Mouse (Mus musculus): ENCODE measurements around the gene Pou4f1.
"Not testable (repeated sequence)": the region's sequence is repeated elsewhere in the genome, so short reads cannot be mapped to it uniquely, and the experiment has no call there.

Pou4f1 gene

DNA sequence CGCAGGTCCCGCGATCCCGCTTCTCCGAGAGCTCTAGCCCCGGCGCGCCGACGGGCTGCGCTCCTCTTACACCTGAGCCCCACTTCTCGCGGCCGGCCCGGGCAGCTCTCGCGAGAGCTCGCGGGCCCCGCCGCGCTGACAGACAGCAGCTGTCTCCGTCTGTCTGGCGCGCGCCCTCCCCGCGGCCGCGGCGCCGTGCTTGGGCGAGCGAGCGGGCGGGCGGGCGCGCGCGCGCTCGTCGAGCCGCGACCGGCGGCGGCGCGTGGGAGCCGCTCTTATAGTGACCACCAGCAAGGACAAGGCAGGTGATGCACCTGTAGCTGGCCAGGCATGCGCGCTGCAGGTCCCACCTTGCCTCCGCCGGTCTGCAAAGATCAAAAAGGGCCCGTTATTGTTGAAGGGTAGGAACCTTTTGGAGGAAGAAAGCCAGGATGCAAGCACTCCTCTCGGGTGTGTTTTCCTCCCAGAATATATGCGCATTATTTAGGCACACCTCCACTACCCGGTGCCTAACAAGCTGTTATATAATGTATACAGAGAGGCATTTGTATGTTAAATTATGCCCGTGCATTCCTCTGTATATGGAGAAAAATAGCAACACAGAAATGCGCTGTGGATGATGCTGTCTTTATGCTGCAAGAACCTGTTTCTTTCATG lies at the start of gene Pou4f1:
Pou4f1 (minus strand) TSS at position 34 of the 657 bp plus-strand sequence.
- peak; percentile 70 for DNase-seq

DNA sequence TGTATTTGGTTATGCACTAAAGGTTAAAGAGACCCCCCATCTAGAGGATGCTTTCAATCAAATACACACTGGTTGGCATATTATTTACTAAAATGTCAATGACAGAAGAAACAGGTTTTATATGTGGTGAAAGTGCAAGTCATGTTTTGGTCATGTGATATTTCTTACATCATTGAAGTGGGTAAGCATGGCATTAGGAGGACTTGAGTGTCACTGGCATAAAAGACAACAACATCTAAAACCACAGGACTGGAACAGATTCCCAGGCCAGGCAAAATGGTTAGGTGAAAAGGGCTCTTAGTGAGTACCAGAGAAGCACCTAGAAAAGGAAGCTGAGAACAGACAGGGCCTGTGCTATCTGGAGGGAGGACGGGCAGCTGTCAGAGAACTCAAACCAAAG lies 43.9 kb upstream of the Pou4f1 start:
- DNase-seq, result no peak

DNA sequence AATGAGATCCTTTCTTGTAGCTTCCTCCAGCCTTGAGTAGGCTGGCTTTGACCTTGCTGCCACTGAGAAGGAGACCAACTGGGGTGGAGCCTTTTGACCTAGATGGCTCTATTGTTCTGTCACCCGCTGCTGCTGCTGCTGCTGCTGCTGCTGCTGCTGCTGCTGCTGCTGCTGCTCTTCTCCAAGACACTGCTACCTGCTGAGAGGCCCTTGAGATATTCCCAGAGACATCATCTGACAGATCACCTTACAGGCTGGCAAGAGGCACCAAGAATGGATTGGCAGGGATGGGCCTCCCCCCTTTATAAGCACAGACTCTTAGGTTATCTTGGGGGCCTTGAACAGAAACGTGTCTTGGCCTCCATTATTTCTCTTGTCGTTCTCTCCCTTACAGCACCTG lies 35.0 kb upstream of the Pou4f1 start:
- DNase-seq, result not testable (repeated sequence)

DNA sequence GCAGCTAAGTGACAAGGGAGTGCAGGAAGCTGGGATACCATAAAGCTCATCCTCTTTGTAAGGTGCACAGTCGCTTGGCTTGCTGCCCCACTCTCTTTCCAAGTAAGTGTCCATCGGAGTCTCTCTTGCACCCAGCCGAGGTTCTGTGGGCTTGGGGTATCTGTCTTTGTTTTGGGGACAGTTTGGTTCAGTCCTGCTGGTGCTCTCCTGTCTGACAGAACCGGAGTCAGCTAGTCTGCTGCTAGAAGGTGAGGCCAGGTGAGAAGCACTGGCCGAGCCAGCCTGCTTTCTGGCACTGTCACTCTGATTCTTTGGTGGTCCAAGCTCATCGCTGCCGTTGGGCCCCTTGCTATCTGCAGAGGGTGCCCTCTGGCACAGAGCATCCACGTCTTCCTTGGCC lies 12.0 kb upstream of the Pou4f1 start:
- no peak for DNase-seq

DNA sequence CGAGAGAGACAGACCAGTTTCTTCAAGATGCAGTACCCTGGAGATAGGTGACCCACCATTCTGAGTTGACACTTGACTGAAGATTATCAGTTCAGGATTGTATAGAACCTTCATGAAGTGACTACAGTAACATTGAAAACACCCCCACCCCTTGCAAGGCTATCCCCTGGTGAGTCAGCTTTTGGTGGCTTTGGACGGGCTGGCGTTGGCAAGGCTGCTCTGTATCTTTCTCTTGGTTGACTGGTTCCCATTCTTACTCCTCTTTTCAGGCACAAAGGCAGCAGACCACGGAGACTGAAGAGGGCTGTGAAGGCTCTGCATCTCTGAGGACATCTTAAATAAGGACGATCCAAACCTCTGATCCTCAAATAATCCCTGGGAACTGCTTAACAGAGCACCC lies 10.8 kb upstream of the Pou4f1 start:
- DNase-seq, result no peak

DNA sequence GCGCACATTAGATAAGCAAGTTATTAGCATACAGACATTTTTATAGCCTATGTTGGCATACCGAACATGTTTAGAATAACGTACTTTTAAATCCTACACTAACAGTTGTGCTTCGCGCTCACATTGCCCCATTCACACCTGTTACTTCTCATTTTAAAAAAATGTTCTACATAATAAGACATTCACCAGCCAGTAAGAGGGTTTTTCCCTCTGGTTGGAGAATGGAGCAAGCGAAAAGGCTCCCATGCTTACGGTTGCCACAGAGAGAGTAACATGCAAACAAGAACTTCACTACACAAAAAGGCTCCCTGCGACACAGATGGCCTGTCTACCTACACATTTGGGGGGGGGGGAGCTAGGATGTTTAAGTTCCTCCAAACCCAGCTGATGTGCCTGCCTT lies 9.8 kb upstream of the Pou4f1 start:
- no peak for DNase-seq

DNA sequence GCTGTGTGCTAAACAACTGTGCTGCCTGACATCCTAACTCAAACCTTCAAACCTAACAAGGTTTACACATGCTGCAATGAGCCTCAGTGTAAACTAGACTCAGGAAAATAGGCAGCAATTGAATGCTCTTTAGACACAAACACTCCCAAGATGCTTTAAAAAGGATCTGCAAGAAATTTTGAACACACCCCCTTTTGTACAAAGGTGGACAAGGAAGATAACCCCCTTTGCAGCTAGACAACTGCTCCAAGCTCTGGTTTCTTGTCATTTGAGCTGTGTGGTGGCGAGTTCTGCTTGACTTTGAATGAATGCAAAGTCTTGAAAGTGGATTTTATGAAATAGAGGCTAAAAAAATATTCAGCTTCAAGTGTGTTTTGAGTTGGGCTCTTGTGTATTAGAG lies 7.6 kb upstream of the Pou4f1 start:
- no peak for DNase-seq

DNA sequence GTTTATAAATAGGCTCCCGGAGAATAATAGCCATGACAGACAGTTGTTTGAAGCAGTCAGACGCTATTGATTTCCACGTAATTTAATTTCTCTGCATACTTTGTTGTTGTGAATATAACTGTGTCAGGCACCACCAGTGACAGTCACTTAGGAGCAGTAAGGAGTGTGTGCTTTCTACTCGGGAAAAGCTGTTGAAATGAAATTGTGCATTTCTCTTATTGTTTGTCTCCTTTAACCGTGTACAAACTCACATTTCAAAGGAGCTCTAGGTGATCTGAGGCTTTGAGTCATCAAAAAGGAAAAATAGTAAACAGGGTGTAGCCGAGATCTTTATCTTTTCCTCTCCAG lies 798 bp upstream of the Pou4f1 start:
- no peak for DNase-seq

DNA sequence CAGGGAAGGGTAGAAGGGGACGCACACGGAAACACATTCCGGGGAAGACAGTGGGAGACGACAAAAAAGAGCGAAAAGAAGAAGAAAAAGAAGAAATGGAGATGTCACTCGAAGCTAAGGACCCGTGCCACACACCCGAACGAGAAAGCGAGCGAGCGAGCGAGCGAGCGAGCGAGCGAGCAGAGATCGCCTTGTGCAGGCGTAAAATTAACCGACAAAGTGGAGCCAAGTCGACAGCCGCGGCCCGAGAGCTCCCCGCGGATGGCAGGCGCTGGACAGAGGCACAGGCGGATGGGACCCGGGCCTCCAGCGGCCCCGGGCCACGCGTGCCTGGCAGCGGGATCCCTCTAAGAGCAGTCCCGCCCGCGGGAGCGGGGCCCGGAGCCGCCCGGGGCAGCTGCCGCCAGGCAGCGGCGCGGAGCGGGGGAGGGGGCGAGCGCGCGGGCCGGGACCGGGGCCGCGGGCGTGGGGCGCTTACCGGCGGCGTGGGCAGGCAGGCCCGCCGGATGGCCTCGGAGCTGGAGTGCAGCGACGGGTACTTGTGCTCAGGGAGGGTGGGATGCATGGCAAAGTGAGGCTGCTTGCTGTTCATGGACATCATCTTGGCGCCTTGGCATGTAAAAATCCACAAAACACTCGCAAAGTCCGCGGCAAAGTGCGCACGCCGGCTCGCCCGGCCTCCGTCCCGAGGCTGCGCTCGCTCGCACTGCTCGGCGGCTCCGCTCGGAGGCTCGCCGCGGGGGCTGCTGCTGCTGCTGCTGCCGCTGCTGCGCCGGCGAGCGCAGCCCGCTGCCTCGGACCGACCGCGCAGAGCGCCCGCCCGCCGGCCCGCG lies 450 bp downstream of the Pou4f1 start:
- no peak for DNase-seq

DNA sequence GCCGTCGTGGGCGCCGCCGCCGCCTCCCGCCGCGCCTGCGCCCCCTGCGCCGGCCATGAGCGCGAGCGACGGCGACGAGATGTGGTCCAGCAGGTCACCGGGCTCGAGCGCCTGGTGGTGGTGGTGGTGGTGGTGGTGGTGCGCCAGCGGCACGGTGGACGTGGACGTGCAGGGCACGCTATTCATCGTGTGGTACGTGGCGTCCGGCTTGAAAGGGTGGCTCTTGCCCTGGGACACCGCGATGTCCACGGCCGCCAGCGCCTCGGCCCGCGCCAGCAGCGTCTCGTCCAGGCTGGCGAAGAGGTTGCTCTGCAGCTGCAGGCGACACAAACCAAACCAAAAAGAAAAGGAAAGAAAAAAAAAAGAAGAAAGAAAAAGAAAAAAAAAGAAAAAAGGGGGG lies 1.2 kb downstream of the Pou4f1 start:
- DNase-seq, result no peak

DNA sequence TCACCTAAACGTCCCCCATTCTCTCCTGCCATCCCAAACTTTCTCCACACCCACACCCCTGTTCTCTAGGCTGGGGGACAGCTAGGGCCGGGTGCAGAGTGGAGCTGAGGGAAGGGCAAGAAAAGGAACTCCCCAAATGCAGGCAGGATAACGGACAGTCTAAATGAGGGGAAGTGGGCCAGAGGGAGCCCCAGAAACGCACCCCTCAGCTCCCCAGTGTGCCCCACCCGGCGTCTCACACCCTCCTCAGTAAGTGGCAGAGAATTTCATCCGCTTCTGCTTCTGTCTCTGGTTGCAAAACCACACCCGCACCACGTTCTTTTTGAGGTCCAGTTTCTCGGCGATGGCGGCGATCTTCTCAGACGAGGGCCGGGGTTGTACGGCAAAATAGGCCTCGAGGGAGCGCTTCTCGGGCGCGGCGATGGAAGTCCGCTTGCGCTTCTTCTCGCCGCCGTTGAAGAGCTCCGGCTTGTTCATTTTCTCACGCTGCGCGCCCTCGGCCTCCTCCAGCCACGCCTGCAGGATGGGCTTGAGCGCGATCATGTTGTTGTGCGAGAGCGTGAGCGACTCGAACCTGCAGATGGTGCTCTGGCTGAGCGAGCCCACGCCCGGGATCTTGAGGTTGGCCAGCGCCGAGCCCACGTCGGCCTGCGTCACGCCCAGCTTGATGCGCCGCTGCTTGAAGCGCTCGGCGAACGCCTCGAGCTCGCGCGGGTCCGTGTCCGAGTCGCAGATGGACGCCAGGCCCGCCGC lies 2.1 kb downstream of the Pou4f1 start:
- DNase-seq, result no peak

DNA sequence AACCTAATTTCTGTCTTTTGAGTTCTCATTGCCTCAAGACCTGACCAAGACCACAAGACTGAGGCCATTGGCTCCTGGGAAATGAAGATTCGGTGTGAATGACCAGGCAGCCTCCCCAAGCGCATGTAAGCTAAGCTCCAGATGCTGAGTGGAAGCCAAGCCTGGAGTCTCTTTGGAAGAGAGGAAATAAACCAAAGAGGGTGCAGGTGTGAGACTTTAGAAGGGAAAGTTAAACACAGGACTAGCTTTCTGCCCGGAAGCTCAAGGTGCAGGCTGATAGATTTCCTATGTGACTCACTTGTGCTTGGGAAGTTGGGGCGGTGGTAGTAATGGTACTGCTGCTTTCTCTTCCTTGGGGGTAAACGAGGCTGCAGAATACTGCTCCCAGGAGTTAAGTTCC lies 3.0 kb downstream of the Pou4f1 start:
- DNase-seq, result no peak

DNA sequence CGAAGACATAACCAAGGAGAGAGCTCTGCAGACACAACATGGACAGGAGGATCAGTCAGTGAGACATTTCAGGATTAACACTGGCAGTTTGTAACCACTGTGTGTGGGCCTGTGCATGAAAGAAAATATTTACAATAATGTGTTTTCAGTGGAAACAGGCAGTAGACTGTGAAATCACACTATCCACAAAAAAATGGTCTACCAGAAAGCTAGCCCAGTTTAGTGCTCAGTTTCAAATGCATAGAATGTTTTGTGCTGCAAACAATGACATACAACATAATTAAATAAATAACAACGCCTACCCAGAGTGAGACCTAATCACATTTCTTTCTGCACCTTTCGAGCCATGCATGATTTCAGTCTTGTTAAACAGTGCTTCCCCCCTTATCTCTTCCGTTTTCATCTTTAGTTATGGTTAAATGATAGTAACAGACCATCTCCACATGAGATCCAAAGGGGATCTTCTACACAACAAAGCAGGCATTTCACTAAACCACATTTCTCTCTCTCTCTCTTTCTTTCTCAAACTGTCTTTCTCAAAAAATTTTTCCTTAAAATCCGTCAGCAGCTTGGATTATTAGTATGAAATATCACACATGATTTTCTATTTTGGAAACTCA lies 4.1 kb downstream of the Pou4f1 start:
- no peak for DNase-seq

DNA sequence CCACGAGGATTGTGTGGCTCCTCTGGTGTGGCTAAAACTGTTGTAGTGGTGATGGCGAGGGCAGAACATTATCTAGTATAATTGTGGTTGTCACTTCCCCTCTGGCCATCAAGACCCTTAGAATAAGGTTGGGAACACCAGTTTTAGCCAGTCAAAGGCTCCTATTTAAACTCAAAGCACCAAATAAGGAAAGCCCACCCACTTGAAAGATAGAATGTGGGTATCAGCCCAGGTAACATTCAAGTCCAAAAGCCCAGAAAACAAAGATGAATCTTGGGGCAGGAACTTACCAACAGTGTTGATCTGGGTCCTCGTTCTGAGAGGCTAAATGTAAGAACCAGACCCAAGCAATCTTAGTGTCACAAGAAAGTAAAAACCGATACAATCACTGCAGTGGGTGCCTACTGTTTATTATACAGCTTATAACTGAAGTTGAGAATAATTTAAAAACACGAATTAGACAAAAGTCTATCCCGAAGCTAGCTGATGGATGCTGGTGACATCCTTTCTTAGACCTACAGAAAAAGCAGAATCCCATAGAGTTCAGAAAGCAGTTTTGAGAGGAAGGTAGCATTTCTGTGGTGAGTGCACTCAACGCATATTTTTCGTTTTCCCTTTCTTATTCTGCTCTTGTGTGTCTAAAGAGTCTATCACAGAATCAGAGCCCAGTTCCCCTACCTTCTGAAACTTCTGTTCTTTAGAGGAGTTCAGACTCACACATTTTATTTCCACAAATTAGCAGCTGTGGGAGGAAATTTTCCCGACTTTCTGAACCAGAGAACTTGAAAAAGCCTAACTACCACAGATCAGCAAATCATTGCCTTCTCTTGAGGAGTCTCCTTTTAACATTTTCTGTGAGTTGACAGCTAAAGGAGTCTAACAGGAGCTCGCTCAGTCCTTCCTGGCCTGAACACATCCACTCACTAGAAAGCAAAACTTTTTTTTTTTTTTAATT lies 6.2 kb downstream of the Pou4f1 start:
- DNase-seq, result no peak

DNA sequence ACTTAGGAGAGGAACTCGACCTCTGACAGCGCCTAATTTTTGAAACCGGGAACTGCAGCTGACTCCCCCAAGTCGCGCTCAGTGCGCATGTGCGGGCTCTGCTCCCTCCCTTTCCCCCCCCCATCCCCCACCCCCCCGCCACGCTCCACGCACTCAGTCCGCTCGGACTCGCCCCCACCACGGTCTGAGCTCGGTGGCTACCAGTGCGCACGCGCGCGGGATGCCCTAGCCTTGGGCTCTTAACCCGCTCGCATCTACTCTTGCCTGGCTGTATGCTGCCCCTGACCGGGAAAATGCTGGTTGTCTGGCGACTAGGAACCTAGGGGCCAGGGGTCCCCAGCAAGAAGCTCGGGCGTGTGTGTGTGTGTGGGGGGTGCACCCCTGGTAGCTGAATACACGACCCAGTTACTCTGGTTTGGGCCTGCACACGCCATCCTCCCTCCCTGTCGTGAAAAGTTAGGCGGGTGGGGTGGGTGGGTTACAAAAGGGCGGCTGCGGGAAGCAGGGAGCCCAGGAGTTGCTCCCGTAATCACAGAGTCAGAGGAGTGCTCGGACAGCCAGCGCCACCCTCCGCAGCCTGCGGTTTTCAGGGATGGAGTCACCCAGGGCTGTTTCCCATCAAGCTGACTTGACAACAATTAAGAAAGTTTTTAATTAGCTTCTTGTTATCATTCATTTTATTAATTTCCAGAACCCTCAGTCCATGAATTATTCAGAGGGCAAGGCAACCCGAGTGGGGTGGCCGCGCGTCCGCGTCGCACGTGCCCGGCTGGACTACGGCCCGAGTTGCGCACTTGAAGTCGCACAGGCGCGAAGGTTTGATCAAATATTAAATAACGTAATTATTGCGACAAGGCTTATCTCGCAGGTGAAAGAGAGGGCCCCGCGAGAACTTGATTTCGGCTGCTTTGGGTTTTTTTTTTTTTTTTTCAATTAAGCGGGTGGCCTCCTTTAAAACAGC lies 7.2 kb downstream of the Pou4f1 start:
- no peak for DNase-seq

DNA sequence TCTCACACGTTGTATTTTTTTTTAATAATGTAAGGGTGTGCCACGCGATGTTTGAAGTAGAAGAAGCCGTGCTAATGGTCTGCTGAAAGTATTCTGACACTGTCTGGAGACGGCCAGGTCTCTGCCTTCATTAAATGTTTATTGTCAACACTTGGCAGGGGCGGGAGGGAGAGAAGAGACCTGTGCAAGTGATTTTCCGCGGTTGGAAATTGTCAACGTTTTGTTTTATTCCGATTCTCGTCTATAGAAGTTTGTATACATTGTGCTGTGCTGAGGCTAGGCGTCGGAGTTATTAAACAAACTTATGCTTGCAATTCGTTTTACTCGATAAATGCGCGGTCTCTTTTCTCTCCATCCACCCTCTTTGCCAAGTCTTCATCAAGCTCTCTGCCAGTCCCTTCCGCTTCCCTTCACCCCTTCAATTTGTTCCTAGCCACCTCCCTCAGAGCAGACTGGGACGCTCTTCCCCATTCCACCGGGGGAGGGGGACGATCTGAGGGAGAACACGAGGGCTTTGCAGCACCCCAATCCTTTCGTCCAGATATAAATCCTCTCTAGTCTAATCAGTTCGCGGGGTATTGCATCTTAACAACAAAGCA lies 8.2 kb downstream of the Pou4f1 start:
- no peak for DNase-seq

DNA sequence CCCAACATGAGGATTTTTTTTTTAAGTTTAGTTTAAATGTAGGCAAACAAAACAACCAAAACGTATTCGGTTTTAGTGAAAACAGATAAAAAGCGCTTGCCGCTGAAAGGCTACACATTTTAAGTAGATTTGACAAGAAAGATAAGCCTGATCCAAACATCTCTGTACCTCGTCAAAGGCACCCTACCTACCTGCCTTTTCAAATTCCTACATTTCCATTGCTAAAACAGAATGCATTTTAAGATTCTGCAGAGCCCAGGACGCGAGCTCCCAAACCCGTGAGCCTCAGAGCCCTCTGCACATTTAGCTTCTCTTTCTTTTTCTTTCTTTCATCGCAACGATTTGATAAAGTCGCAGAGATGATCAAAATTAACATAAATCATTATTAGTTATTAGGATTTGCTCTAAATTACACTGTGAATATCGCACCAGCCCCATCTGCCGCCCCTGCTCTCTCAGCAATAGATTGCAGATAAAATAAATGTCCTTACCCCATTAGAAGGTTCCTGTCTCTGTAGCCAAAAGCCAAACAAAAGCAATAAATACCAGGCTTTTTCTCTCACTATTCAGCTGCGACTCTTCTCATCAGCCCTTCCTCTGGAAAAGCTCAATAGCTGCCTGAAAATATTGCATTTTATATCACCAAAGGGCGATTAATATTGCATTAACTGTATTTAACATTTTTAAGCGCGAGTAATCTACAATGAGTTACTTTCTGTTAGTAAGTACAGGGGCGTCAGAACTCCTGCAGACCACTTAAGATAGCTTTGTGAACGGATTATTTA lies 8.9 kb downstream of the Pou4f1 start:
- DNase-seq, result no peak

DNA sequence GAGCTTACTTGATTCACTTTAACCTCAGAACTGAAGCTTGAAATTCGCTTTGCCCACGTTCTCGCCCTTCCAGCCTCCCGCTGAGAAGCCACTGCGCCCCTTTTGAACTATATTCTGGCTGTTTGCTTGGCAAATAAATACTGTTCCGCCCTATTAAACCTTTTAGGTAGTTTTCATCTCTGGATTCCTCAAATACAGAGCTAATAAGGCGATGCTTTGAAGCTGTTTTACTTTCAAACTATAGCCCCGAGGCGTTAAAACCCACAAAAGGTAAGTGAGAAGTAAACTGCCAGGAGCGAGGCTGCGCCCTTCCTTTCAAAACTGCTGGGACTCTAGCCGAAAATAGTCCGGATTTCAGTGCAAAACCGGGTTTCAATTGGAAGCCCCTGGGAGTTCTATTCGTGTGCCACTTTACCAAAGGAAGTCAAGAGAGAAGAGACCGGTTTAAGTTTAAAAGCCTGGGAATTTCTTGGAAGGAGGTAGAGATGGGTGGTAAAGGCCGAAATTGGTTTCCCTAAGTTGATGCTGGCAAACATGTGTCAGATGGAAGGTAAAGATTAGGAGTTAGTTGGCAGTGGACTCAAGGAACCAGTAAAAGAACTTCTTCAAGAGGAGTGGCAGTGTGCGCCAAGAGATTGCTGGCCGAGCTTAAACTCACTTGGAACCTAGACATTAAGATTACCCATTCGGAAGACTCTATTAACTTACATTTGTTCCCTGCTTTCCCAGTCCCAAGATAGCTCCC lies 9.7 kb downstream of the Pou4f1 start:
- no peak for DNase-seq

DNA sequence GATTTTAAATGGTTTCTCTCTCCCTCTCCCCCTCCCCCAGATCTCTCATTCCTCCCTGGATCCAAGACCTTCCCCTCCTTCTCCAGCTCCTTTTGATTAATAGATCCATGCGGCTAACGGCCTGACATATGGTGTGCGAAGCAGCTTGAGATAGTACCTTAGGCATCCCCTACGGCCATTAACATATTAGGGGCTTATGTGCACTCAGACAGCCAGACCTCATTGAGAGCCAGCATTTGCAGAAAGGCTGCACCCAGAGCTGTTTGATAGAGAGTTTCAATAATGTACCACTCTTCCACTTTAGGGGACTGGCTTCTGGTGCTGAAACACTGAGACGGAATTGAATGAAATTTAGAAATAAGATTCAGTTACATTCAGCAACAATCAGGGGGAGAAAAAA lies 10.8 kb downstream of the Pou4f1 start:
- DNase-seq, result no peak

Measured in liver (tissue).